Mouse (Mus musculus): ENCODE results near the gene Pros1. TPM values are rescaled to one million over a fixed set of nuclear protein-coding genes. Genes with fewer than 3 reads are reported as not detected.

Pros1 gene
- polyA plus RNA-seq, 1 experiment from 2014 or later, result 17.4 TPM

Small RNAs within 50 kb of the gene (microRNA-seq; reads per million reads assigned to microRNA genes)
- gene Gm25986, result not detected

Other genes starting within 250 kb of the Pros1 start
- 6.9 and 9.6 TPM in 2 replicates for gene Nsun3, start 67.5 kb upstream of the Pros1 start, polyA plus RNA-seq (2016; fragmentation: Nextera tagmentation; extraction: Ambion mirVana)
- gene Stx19, start 39.6 kb upstream of the Pros1 start, polyA plus RNA-seq (2016; fragmentation: Nextera tagmentation; extraction: Ambion mirVana), result 0.20 and 0.22 TPM in 2 replicates
- gene Arl13b, start 7.3 kb upstream of the Pros1 start, polyA plus RNA-seq (2016; fragmentation: Nextera tagmentation; extraction: Ambion mirVana), result 9.2 and 15.4 TPM in 2 replicates